Mouse (Mus musculus): Measurements from ENCODE around the gene Fa2h.

The Fa2h gene

DNA sequence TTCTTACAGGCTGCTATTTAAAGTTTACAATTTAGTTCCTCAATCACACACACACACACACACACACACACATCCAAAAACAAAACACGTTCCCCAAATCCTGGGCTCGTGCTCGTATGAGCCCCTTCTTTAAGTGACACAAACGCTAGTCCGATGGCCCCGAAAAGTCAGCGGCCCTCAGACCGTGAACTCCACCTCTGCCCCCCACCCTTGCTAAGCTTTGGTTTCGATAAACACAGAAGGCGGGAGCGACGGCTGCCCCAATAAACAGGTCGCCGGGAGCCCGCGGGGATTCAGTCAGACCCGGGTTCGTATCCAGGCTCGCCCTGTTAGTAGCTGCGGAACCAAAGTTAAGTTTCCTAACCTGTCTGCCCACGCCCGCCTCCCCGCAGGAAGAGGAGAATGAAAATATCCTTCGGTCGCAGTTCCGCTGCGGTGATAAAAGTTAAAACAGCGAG is 94.2 kb downstream of the Fa2h start:
- DNase-seq: peak; percentile 71

DNA sequence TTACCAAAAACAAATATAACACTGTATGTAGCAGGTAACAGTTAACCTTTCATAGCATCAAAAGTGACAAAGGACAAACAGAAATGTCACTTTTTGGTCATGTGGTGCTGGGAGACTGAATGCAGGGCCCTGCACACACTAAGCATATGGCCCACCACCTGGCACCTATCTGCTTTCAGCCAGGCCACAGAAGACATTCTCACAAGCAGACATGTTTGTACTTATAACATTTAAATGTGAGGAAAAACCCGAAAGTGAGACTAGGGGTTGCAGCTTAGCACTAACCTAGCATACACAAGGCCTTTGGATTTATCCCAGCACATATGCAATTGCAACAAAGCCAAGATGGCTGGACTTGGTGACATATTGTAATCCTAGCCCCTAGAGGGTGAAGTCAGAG is 95.6 kb downstream of the Fa2h start:
- DNase-seq: no peak
